Mouse (Mus musculus): ENCODE measurements at regions not wholly inside any gene's neighbourhood (a gene's known extent, or its start where the extent isn't known, plus 50 kb on each side); places are given as distances from the start of the nearest gene placed in this dataset.
"Not testable (repeated sequence)": the region's sequence is repeated elsewhere in the genome, so short reads cannot be mapped to it uniquely, and the experiment has no call there.

GRCm38 (mm10) chr13:102011965-102012364, 243.9 kb upstream of the Pik3r1 start:
- DNase-seq (ENCODE audit: low spot score), result no peak
- intact Hi-C loops (cut with DNase I), result no loop called here

- DNase-seq (ENCODE audit: low spot score), result no peak
- intact Hi-C loops (cut with DNase I), result no loop called here
Measured at GRCm38 (mm10) chr13:102014514-102014913, 246.5 kb upstream of the Pik3r1 start.

- no peak for DNase-seq (ENCODE audit: low spot score)
- intact Hi-C loops (cut with DNase I), result no loop called here
Measured at GRCm38 (mm10) chr13:102014958-102015357, 246.9 kb upstream of the Pik3r1 start.

- intact Hi-C loops (cut with DNase I), result no loop called here
- DNase-seq (ENCODE audit: low spot score), result no peak
Measured at GRCm38 (mm10) chr13:102016518-102016917, 248.5 kb upstream of the Pik3r1 start.

- no peak for DNase-seq (ENCODE audit: low spot score)
- intact Hi-C loops (cut with DNase I), result no loop called here
Measured at GRCm38 (mm10) chr13:102022273-102022672, 254.3 kb upstream of the Pik3r1 start.

DNA sequence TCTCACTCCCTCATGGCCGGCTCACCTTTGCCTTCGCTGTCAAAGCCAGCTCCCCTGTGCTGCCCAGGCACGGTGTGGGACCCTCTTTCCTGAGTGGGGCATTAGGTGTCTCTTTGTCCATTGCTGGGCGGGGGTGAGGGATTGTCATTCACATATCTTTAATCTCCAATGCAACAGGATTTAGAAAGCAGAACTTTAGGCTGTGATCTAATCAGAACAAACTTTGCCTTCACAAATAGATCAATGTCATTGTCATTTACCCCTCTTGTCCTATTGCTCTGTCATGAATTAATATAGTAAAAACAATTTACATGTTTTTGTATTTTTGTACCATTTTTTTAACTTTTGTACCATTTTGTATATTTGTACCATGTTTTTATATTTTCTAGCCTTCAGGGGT, 254.7 kb upstream of the Pik3r1 start:
- DNase-seq (ENCODE audit: low spot score), result no peak
- intact Hi-C loops (cut with DNase I), result no loop called here

- intact Hi-C loops (cut with DNase I), result no loop called here
- DNase-seq (ENCODE audit: low spot score), result no peak
Measured at GRCm38 (mm10) chr13:102023624-102024023, 255.6 kb upstream of the Pik3r1 start.

DNA sequence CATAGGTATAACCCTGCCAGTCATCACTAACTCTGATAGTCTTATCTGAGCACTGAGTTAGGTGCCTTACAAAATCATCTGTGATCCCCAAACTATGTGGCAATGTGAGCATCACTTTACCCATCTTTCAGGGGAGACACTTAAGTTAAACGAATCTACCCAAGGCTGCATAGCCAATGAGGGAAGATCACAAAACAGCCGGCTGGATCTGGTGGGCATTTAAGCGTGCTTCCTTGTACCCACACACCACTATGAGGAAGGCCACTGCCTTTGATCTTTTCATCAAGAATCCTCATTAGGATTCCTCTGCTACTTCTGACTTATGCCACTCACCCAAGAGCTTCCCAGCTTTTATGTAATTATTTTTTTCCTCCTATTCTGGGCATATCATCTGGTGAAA, 257.1 kb upstream of the Pik3r1 start:
- DNase-seq (ENCODE audit: low spot score), result no peak
- intact Hi-C loops (cut with DNase I), result no loop called here

DNA sequence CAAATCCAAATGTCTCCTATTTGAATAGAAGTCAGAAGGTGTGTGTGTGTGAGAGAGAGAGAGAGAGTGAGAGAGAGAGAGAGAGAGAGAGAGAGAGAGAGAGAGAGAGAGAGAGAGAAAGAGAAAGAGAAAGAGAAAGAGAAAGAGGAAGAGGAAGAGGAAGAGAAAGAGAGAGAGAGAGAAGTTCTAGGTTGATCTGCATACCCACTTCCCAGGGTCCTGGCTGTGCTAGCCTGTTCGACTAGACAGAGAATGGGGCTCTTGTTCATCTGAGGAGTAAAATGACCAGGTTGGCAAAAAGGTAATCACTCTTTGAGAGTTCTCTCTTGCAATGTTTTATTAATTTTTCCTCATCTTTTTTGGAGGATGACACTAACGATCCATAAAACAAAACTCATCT, 257.5 kb upstream of the Pik3r1 start:
- DNase-seq (ENCODE audit: low spot score); intact Hi-C loops (cut with DNase I): not testable (repeated sequence)

- intact Hi-C loops (cut with DNase I), result no loop called here
- no peak for DNase-seq (ENCODE audit: low spot score)
Measured at GRCm38 (mm10) chr13:102031416-102031815, 263.4 kb upstream of the Pik3r1 start.

DNA sequence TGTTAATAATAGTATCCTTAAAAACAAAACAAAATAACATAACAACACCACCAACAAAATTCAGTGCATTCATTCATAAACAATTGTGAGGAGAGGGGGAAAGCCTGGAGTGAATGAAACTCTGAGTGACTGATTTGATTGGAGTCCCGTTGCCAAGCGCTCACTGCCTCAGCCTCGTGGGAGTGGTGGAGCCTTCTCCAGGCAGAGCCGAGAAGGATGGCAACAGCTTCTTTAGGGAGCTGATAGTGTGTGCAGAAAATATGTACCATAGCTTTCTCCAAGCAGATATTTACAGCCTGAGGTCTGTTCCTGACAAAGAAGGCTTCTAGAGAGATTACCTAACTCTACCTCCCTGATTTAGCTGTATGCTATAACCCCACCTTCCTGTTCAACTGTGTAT, 266.5 kb upstream of the Pik3r1 start:
- DNase-seq (ENCODE audit: low spot score), result no peak
- intact Hi-C loops (cut with DNase I), result no loop called here

DNA sequence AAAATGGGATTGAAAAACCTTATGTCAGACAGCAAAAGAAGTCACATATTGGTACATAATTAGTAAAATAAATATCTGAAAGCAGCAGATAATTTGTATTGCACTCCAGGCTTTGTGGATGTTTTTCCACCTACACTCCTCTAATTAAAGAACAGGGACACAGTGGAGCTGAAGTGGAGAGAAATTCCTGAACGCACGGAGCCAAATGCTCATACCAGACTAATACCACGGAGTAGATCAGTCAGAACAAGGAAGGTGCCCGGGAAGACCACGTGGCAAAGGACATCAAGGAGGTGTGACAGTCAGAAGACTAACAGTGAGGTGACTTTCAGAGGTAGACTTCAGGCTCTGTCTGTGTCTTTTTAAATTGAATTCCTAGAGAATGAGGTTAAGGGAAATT, 268.0 kb upstream of the Pik3r1 start:
- intact Hi-C loops (cut with DNase I), result no loop called here
- DNase-seq (ENCODE audit: low spot score), result no peak

DNA sequence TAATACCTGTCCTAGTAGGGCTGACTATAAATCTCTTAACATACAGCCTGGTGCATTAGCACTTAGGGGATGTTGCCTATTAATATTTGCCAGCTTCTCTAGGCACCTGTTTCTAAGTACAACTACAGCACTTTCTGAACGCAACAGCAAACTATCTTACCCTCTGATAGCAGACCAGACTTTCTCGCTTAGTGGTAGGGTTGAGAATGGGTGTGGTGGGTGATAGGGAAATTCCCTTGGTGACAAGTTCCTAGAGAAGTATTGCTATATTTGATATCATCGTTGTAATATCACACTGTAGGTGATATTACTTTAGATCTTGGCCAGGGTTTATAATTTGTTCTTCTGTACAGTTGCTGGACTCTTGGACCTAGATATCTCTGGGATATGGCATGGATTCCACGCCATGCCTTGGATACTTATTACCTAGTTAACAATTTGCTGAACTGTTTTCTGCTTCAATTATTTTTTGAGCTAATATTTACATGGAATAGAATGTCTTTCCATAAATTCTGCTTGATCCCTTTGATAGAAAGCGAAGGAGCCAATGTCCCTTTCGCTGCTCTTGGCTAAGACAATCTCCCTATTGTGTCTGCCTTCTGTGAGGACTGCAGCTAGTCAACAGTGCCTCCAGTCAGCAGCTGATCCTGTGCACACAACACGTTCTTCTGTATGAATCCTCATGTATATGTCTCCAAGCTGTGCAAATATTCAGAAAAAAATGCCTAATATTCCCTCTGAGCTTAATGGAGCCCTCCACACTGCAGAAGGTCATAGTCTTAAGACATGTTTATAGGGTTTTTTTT, 269.0 kb upstream of the Pik3r1 start:
- intact Hi-C loops (cut with DNase I), result no loop called here
- DNase-seq (ENCODE audit: low spot score), result no peak

DNA sequence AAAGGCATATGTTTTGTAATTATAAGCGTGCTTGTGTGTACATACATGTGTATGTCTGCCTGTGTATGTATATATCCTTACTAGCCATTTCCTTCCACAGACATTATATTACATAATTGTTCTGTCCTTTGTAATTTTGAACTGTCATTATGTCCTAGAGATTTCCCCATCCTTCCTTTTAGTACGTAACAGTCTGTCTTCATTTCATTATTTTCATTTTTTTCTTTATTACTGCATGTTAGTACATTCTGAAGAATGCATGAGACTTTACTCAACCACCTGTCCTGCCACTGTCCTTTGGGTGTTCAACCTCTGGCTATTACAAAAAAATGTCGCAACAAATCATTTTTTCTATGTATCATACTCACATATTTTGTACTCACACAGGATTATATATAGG, 292.2 kb upstream of the Pik3r1 start:
- intact Hi-C loops (cut with DNase I), result no loop called here
- DNase-seq (ENCODE audit: low spot score), result no peak

DNA sequence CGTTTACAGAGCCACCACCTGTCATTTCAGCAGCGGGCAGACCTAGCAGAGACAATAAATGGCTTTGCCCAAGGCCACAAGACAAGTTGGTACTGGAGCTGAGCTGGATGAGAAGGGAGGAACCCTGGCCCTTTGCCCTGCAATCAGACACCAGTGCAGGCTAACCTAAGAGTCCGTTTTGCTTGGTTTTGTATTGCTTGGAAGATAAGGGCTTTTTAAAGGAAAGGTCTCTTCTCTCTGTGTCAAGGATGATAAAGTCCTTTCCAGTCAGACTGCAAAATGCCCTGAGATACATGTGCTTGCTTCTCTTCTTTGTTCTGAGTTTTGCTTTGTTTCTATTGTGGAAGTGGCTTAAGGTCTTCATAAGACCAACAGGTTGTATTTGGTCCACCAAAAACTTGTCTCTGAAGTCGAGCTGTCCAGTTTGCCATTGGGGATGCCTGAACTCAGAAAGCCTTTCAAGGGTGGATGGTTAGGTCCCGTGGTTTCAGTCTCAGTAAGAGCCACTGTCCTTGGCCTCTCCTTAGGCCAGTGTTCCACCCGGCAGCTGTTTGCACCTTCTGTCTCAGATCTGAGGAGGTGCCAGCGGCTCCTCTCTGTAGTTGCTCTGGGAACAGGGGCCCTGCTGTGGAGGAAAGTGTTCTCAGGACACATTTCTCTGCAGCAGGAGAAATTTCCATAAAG, 296.7 kb upstream of the Pik3r1 start:
- no peak for DNase-seq (ENCODE audit: low spot score)
- intact Hi-C loops (cut with DNase I), result no loop called here

- intact Hi-C loops (cut with DNase I), result no loop called here
- no peak for DNase-seq (ENCODE audit: low spot score)
Measured at GRCm38 (mm10) chr13:102065274-102065640, 297.2 kb upstream of the Pik3r1 start.

GRCm38 (mm10) chr13:102065796-102066195, 297.8 kb upstream of the Pik3r1 start:
- intact Hi-C loops (cut with DNase I), result no loop called here
- DNase-seq (ENCODE audit: low spot score), result no peak

- intact Hi-C loops (cut with DNase I), result no loop called here
- DNase-seq (ENCODE audit: low spot score), result no peak
Measured at GRCm38 (mm10) chr13:102070740-102071139, 302.7 kb upstream of the Pik3r1 start.

DNA sequence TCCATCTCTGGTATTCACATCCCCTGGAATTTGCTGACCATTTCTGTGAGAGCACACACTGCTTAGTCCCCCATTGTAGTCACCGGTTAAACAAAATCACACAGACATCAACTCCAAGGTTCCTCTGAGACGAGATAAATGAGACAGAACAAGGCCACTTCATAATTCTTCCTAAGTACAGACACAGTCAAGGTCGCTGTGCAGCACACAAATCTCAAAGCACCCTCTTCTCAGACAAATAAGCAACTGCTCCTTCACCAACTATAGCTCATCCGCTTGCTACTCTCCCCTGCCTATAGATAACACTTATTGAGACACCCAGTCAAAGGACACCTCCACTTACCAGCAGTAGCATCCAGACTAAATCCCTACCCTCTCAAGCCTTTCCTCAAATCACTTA, 304.3 kb upstream of the Pik3r1 start:
- intact Hi-C loops (cut with DNase I), result no loop called here
- no peak for DNase-seq (ENCODE audit: low spot score)

DNA sequence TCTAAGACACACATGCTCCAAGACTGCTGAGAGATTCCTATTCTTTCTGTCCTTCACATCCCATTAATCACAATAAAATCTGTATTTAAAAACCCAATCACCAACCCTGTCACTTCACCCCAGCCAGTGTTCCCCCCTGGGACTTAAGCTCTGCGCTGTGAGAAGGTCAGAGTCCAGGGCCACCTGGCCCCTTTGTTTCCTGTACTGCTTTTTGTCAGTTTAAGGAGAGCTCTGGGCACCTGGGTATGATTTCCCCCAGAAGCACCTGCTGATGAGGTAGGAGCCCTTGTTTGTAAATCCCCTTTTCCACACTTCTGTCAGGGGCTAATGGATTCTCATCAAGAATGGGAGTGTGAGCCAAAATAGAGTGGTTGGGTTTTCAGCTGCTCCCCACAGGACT, 319.7 kb upstream of the Pik3r1 start:
- intact Hi-C loops (cut with DNase I), result no loop called here
- DNase-seq (ENCODE audit: low spot score), result no peak

DNA sequence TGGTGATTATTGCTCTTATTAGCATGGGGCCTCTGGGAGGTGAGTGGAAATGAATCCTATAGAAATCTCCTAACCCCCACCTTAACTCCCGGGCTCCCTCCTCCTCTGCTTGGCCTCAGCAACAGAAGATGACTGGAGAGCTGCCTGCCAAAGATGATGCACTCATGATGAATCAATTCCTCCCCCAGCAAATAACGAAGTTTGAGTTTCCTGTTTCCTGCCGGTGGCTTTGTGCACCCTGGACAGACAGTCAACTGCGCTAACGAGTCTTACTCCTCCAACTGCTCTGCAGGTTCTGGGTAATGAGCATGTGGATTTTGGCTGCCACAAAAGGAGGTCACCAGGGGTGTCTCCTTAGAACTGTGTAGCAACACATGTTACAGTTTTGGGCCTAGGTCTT, 321.5 kb upstream of the Pik3r1 start:
- intact Hi-C loops (cut with DNase I), result no loop called here

DNA sequence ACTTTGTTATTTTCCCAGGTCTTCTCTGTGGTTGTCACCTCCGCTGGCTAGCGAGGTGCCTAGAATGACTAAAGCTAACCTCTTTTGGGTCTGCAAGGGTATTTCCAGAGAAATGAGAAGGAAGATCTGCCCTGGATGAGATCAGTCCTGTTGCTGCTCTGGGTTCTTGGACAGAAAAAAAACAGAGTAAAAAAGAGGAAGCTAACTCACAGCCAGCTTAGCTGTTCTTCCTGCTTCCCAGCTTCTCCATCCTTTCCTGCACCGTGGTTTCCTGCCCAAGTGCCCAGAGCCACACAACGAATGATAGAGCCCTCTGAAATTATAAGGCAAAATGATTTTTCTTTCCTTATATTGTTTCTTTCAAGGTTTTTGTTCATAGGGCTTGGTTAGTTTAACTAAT, 326.2 kb upstream of the Pik3r1 start:
- DNase-seq (ENCODE audit: low spot score), result no peak

More for the DNA sequence above, 321.5 kb upstream of the Pik3r1 start:
- DNase-seq (ENCODE audit: low spot score), result no peak

More for the DNA sequence above, 326.2 kb upstream of the Pik3r1 start:
- intact Hi-C loops (cut with DNase I), result no loop called here
